Mouse (Mus musculus) 3134 (cell line): ENCODE measurements around the gene Nr6a1.
A peak's percentile ranks its signal among the peaks of the same experiment; 100 is the strongest.

Experiments
- DNase-seq: peaks from one replicate; pipeline ENCODE4 v3.0.0-alpha.2; 2011; ENCODE audit warnings: low spot score; ENCODE audit not compliant: insufficient read length; ENCODE audit errors: extremely low read depth

Nr6a1 gene

GRCm38 (mm10) chr2:38719354-38719753 is 208.1 kb downstream of the Nr6a1 start:
- DNase-seq: no peak

GRCm38 (mm10) chr2:38718676-38719075 is 208.8 kb downstream of the Nr6a1 start:
- DNase-seq: no peak

- peak; percentile 53 for DNase-seq
These were observed 210.1 kb downstream of the Nr6a1 start for GRCm38 (mm10) chr2:38717436-38717835.

- DNase-seq: no peak
These were observed 213.2 kb downstream of the Nr6a1 start, which contains the start of gene Nr5a1 for GRCm38 (mm10) chr2:38714324-38714723. Nr5a1 (minus strand) TSS chr2:38714542.

- no peak for DNase-seq
These were observed 213.9 kb downstream of the Nr6a1 start for GRCm38 (mm10) chr2:38713596-38713995.

- no peak for DNase-seq
These were observed 214.7 kb downstream of the Nr6a1 start for GRCm38 (mm10) chr2:38712769-38713125.

GRCm38 (mm10) chr2:38712076-38712768 is 215.3 kb downstream of the Nr6a1 start:
- DNase-seq: no peak

GRCm38 (mm10) chr2:38711421-38711861 is 216.0 kb downstream of the Nr6a1 start:
- no peak for DNase-seq

- no peak for DNase-seq
These were observed 216.9 kb downstream of the Nr6a1 start for GRCm38 (mm10) chr2:38710304-38711241.

- DNase-seq: no peak
These were observed 218.4 kb downstream of the Nr6a1 start for GRCm38 (mm10) chr2:38708907-38709688.

GRCm38 (mm10) chr2:38706661-38707060 is 220.8 kb downstream of the Nr6a1 start:
- DNase-seq: no peak

GRCm38 (mm10) chr2:38705036-38705435 is 222.5 kb downstream of the Nr6a1 start:
- DNase-seq: no peak

- DNase-seq: no peak
These were observed 223.2 kb downstream of the Nr6a1 start for GRCm38 (mm10) chr2:38704336-38704735.

GRCm38 (mm10) chr2:38700177-38700576 is 227.3 kb downstream of the Nr6a1 start:
- no peak for DNase-seq

GRCm38 (mm10) chr2:38698623-38699022 is 228.9 kb downstream of the Nr6a1 start:
- DNase-seq: no peak

- no peak for DNase-seq
These were observed 230.1 kb downstream of the Nr6a1 start for GRCm38 (mm10) chr2:38697128-38698120.

GRCm38 (mm10) chr2:38695770-38696169 is 231.7 kb downstream of the Nr6a1 start:
- no peak for DNase-seq

- no peak for DNase-seq
These were observed 235.9 kb downstream of the Nr6a1 start for GRCm38 (mm10) chr2:38691542-38691941.

GRCm38 (mm10) chr2:38689881-38690280 is 237.6 kb downstream of the Nr6a1 start:
- DNase-seq: peak; percentile 71
